Mouse (Mus musculus): ENCODE measurements around the gene 9930111J21Rik2.
"Not testable (repeated sequence)": the region's sequence is repeated elsewhere in the genome, so short reads cannot be mapped to it uniquely, and the experiment has no call there.

- not testable (repeated sequence) for TF ChIP-seq POLR2A (IDR thresholded peaks at IDR 0.05; ENCODE audit: borderline replicate concordance, low read depth, low read length); CTCF (IDR thresholded peaks at IDR 0.05; ENCODE audit: low read depth, low read length)
Measured at GRCm38 (mm10) chr11:49076001-49076757, 25.1 kb upstream of the 9930111J21Rik2 start, which contains the start of gene Ifi47.

Data from bone marrow macrophage, adult 2 months (primary cell).